Mouse (Mus musculus) midbrain, embryonic 12.5 days (tissue): ENCODE data around the gene Mlst8. TPM values are rescaled to one million over a fixed set of nuclear protein-coding genes. Genes with fewer than 3 reads are reported as not detected.
"Not testable (repeated sequence)": the region's sequence is repeated elsewhere in the genome, so short reads cannot be mapped to it uniquely, and the experiment has no call there.

Experiments used
- ATAC-seq: fragments of 200-750 bp; cut with Nextera tagmentation; 2 replicates; pipeline ENCODE4 v1.8.0; 2017; ENCODE audit warnings: low read depth, moderate TSS enrichment, moderate library complexity; ENCODE audit not compliant: low FRiP score
- H3K27ac ChIP-seq: fragments of 300-500 bp; sonication (generic); replicated peaks from 2 replicates; pipeline ENCODE4 v1.5.1; 2016; ENCODE audit warnings: mild to moderate bottlenecking
- H3K27me3 ChIP-seq: fragments of 300-500 bp; sonication (generic); 2 replicates; pipeline ENCODE4 v1.6.1; 2016; ENCODE audit warnings: mild to moderate bottlenecking
- H3K36me3 ChIP-seq: fragments of 300-500 bp; sonication (generic); 2 replicates; pipeline ENCODE4 v1.6.1; 2016
- H3K4me1 ChIP-seq: fragments of 300-500 bp; sonication (generic); 2 replicates; pipeline ENCODE4 v1.6.1; 2016
- H3K4me2 ChIP-seq: fragments of 300-500 bp; sonication (generic); replicated peaks from 2 replicates; pipeline ENCODE4 v1.6.1; 2016; ENCODE audit warnings: mild to moderate bottlenecking, moderate library complexity
- H3K4me3 ChIP-seq: fragments of 300-500 bp; sonication (generic); 2 replicates; pipeline ENCODE4 v1.5.1; 2016; ENCODE audit warnings: mild to moderate bottlenecking
- H3K9ac ChIP-seq: fragments of 300-500 bp; sonication (generic); replicated peaks from 2 replicates; pipeline ENCODE4 v1.6.1; 2016; ENCODE audit warnings: mild to moderate bottlenecking, moderate library complexity
- H3K9me3 ChIP-seq: fragments of 300-500 bp; sonication (generic); 2 replicates; pipeline ENCODE4 v1.6.1; 2016; ENCODE audit warnings: mild to moderate bottlenecking
- WGBS: fragments of 180-500 bp; shearing (Covaris S2); methylation state at CpG from one replicate; pipeline ENCODE4 v1.1.7; 2016; 5-methylcytosine and 5-hydroxymethylcytosine counted together
- polyA plus RNA-seq: library from polyadenylated mRNA; unstranded; fragments of >200 nt; fragmentation: Nextera tagmentation; extraction: Ambion mirVana; gene quantifications from 2 replicates; pipeline ENCODE4 v1.2.1, GENCODE M21; 2016

Mlst8 gene
- polyA plus RNA-seq, 1 experiment from 2014 or later: 37.0 TPM

GRCm38 (mm10) chr17:24437016-24437415, 41.9 kb downstream of the Mlst8 start:
- Histone ChIP-seq H3K9ac (no peak overlapping the region), H3K9me3 (no peaks in the 10 kb centered on the region), H3K36me3 (peaks cover 69% of the 10 kb centered on the region), H3K4me2 (no peak overlapping the region), H3K4me1 (no peaks in the 10 kb centered on the region), H3K4me3 (no peak overlapping the region), H3K27me3 (no peaks in the 10 kb centered on the region), H3K27ac (no peak overlapping the region)
- 70% methylated on average over 5 of the region's 5 CpGs for WGBS
- peak; percentile 44; the same call in 1 of the 2 replicates for ATAC-seq

- no peak overlapping the region for H3K27ac ChIP-seq
- H3K4me2 ChIP-seq: no peak overlapping the region
- peaks cover 14% of the 10 kb centered on the region for H3K4me1 ChIP-seq
- H3K4me3 ChIP-seq: no peak overlapping the region
- no peak overlapping the region for H3K9ac ChIP-seq
- ATAC-seq: no peak
- WGBS: 85% methylated on average over 14 of the region's 14 CpGs
- H3K9me3 ChIP-seq: no peaks in the 10 kb centered on the region
- H3K27me3 ChIP-seq: no peaks in the 10 kb centered on the region
- H3K36me3 ChIP-seq: peaks cover 22% of the 10 kb centered on the region
Observed at GRCm38 (mm10) chr17:24429201-24429983, 49.5 kb downstream of the Mlst8 start.

GRCm38 (mm10) chr17:24427170-24427557, 51.7 kb downstream of the Mlst8 start:
- H3K27me3 ChIP-seq: no peaks in the 10 kb centered on the region
- H3K36me3 ChIP-seq: peaks cover 30% of the 10 kb centered on the region
- H3K27ac ChIP-seq: peak overlapping the region; percentile 94
- peak overlapping the region; percentile 75 for H3K4me3 ChIP-seq
- 7% methylated on average over 8 of the region's 8 CpGs for WGBS
- peak overlapping the region; percentile 60 for H3K4me2 ChIP-seq
- peaks cover 14% of the 10 kb centered on the region for H3K4me1 ChIP-seq
- no peaks in the 10 kb centered on the region for H3K9me3 ChIP-seq
- H3K9ac ChIP-seq: peak overlapping the region; percentile 92
- no peak for ATAC-seq

- Histone ChIP-seq H3K36me3 (peaks cover 35% of the 10 kb centered on the region), H3K4me1 (peaks cover 14% of the 10 kb centered on the region), H3K27ac (peak within 1 kb of the TSS; percentile 94), H3K4me3 (peak within 1 kb of the TSS; percentile 75), H3K9me3 (no peaks in the 10 kb centered on the region), H3K4me2 (peak within 1 kb of the TSS; percentile 60), H3K9ac (peak within 1 kb of the TSS; percentile 92), H3K27me3 (no peaks in the 10 kb centered on the region)
- under 1% methylated on average over 48 of the region's 48 CpGs for WGBS
- peak; percentile 97 for ATAC-seq
Observed at GRCm38 (mm10) chr17:24426471-24427169, 52.3 kb downstream of the Mlst8 start, which contains the start of gene Eci1. Eci1 (plus strand) TSS chr17:24426641.

GRCm38 (mm10) chr17:24425905-24426304, 53.0 kb downstream of the Mlst8 start:
- Histone ChIP-seq H3K4me1 (peaks cover 14% of the 10 kb centered on the region), H3K27me3 (no peaks in the 10 kb centered on the region), H3K4me3 (peak overlapping the region; percentile 75; the same call in 1 of the 2 replicates), H3K9me3 (no peaks in the 10 kb centered on the region), H3K27ac (peak overlapping the region; percentile 94; the same call in 1 of the 2 replicates), H3K9ac (no peak overlapping the region), H3K36me3 (peaks cover 42% of the 10 kb centered on the region), H3K4me2 (no peak overlapping the region; the same call in 1 of the 2 replicates)
- ATAC-seq: peak; percentile 10; the same call in 1 of the 2 replicates
- 94% methylated on average over 7 of the region's 7 CpGs for WGBS

GRCm38 (mm10) chr17:24425326-24425725, 53.6 kb downstream of the Mlst8 start:
- not testable (repeated sequence) for H3K9ac ChIP-seq, ATAC-seq, H3K4me3 ChIP-seq, H3K9me3 ChIP-seq, H3K4me2 ChIP-seq, H3K27ac ChIP-seq, H3K27me3 ChIP-seq
- Histone ChIP-seq H3K4me1 (peaks cover 14% of the 10 kb centered on the region), H3K36me3 (peaks cover 48% of the 10 kb centered on the region)
- 88% methylated on average over 6 of the region's 8 CpGs for WGBS

- no peak for ATAC-seq
- Histone ChIP-seq H3K4me2 (no peak overlapping the region), H3K4me3 (no peak overlapping the region), H3K4me1 (peaks cover 12% of the 10 kb centered on the region), H3K36me3 (peaks cover 56% of the 10 kb centered on the region), H3K27ac (no peak overlapping the region), H3K9ac (no peak overlapping the region), H3K27me3 (no peaks in the 10 kb centered on the region), H3K9me3 (no peaks in the 10 kb centered on the region)
- WGBS: 92% methylated on average over 5 of the region's 5 CpGs
Observed at GRCm38 (mm10) chr17:24424489-24424888, 54.4 kb downstream of the Mlst8 start.

Other genes with a start within 250 kb of the Mlst8 start
- 76.5 and 77.3 TPM in 2 replicates for gene Ccnf, start 227.6 kb downstream of the Mlst8 start, polyA plus RNA-seq
- 0.41 TPM in 1 of 2 replicates, not detected in the other for gene Abca17, start 128.0 kb downstream of the Mlst8 start, polyA plus RNA-seq
- gene Abca3, start 127.1 kb downstream of the Mlst8 start, polyA plus RNA-seq: 19.2 and 21.2 TPM in 2 replicates
- 367 and 378 TPM in 2 replicates for gene Rnps1, start 64.5 kb downstream of the Mlst8 start, polyA plus RNA-seq
- gene Eci1, start 52.4 kb downstream of the Mlst8 start, polyA plus RNA-seq: 53.7 and 68.0 TPM in 2 replicates
- gene Dnase1l2, start 36.0 kb downstream of the Mlst8 start, polyA plus RNA-seq: 5.3 and 5.5 TPM in 2 replicates
- gene E4f1, start 8.8 kb downstream of the Mlst8 start, polyA plus RNA-seq: 36.5 and 41.9 TPM in 2 replicates
- gene Pgp, start 8.7 kb downstream of the Mlst8 start, polyA plus RNA-seq: 60.0 TPM in 2 replicates
- gene Bricd5, start 5.2 kb downstream of the Mlst8 start, polyA plus RNA-seq: 0.34 TPM in 1 of 2 replicates, not detected in the other
- gene Caskin1, start 9.5 kb upstream of the Mlst8 start, polyA plus RNA-seq: 20.2 and 23.0 TPM in 2 replicates
- 92.4 and 94.9 TPM in 2 replicates for gene Traf7, start 48.9 kb upstream of the Mlst8 start, polyA plus RNA-seq
- 1.9 and 2.2 TPM in 2 replicates for gene Rab26, start 55.1 kb upstream of the Mlst8 start, polyA plus RNA-seq
- 25.1 and 27.1 TPM in 2 replicates for gene Pkd1, start 70.8 kb upstream of the Mlst8 start, polyA plus RNA-seq
- 82.2 and 89.6 TPM in 2 replicates for gene Tsc2, start 153.6 kb upstream of the Mlst8 start, polyA plus RNA-seq
- gene Nthl1, start 153.6 kb upstream of the Mlst8 start, polyA plus RNA-seq: 14.3 and 14.9 TPM in 2 replicates
- gene Slc9a3r2, start 171.2 kb upstream of the Mlst8 start, polyA plus RNA-seq: 26.4 and 33.8 TPM in 2 replicates
- gene Npw, start 179.4 kb upstream of the Mlst8 start, polyA plus RNA-seq: not detected in 2 replicates
- 23.5 and 25.0 TPM in 2 replicates for gene Zfp598, start 190.6 kb upstream of the Mlst8 start, polyA plus RNA-seq
- 27.6 and 31.7 TPM in 2 replicates for gene Syngr3, start 210.9 kb upstream of the Mlst8 start, polyA plus RNA-seq
- gene Gfer, start 217.1 kb upstream of the Mlst8 start, polyA plus RNA-seq: 43.9 and 48.4 TPM in 2 replicates
- gene Noxo1, start 217.2 kb upstream of the Mlst8 start, polyA plus RNA-seq: 1.7 and 2.2 TPM in 2 replicates
- gene Tbl3, start 228.6 kb upstream of the Mlst8 start, polyA plus RNA-seq: 86.8 and 97.6 TPM in 2 replicates
- gene Rnf151, start 239.0 kb upstream of the Mlst8 start, polyA plus RNA-seq: 0.24 TPM in 1 of 2 replicates, not detected in the other
- 892 and 929 TPM in 2 replicates for gene Rps2, start 239.0 kb upstream of the Mlst8 start, polyA plus RNA-seq
- 201 and 205 TPM in 2 replicates for gene Ndufb10, start 245.4 kb upstream of the Mlst8 start, polyA plus RNA-seq
- gene Rpl3l, start 248.7 kb upstream of the Mlst8 start, polyA plus RNA-seq: not detected in 2 replicates